Mouse (Mus musculus): ENCODE data around the gene Smim9.
A peak's percentile ranks its signal among the peaks of the same experiment; 100 is the strongest.
"Not testable (repeated sequence)": the region's sequence is repeated elsewhere in the genome, so short reads cannot be mapped to it uniquely, and the experiment has no call there.

Gene Smim9

GRCm38 (mm10) chrX:75163670-75164069 lies at the start of gene Smim9:
Gene Smim9, minus strand, starts transcription at chrX:75163770.
- DNase-seq (ENCODE audit: low read depth, low spot score), result no peak

- DNase-seq (ENCODE audit: low read depth, low spot score), result peak; percentile 22
These were observed 7.9 kb downstream of the Smim9 start for GRCm38 (mm10) chrX:75155576-75156243.

DNA sequence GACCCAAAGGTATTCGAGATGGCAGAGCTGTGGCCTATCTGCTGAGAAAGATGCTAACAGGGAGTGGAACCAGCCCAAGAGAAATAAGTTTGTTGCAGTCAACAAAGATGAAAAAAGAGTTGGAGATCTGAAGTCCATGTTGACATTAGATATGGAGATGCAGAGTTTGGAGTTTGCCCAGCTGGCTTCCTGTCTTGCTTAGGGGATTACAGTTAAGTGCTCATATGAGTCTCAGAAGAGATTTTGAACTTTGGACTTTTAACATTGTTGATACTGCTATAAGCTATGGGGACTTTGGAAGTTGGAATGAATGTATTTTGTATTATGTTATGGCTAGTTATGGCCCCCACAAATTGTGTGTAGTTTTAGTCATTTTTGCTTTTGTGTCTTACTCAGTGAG lies 11.3 kb downstream of the Smim9 start:
- DNase-seq (ENCODE audit: low read depth, low spot score), result no peak

DNA sequence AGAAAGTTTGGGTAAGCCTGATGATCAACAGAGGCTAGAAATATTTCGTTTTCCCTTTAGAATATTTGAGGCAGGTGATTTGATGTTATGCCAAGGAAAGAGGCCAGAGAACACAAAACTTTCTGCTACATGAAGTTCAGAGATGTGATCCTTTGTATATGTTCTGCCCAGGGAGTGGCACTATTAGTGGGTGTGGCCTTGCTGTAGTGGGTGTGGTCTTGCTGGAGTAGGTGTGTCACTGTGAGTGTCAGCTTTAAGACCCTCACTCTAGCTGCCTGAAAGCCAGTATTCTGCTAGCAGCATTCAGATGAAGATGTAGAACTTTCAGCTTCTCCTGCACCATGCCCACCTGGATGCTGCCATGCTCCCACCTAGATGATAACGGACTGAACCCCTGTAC lies 13.3 kb downstream of the Smim9 start:
- DNase-seq (ENCODE audit: low read depth, low spot score), result no peak

GRCm38 (mm10) chrX:75148414-75148813 lies 15.2 kb downstream of the Smim9 start:
- DNase-seq (ENCODE audit: low read depth, low spot score), result no peak

- not testable (repeated sequence) for DNase-seq (ENCODE audit: low read depth, low spot score)
These were observed 20.4 kb downstream of the Smim9 start for GRCm38 (mm10) chrX:75143124-75143555.

DNA sequence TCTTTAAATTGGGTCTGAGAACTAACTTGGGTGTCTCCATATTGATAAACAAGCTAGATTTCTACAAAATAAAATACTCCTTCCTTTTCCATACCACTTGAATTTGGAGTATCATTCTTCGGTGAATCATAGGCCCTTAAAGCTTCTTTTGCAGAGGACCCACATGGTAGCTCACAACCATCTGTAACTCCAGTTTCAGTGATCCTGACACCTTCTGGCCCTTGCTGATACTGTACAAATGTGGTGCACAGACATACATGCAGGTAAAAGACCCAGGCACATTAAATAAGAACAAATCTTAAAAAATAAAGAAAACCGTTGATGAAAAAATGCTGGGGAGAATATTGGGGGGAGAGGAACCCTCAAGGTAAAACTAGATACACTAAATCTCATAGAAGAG lies 25.4 kb downstream of the Smim9 start:
- no peak for DNase-seq (ENCODE audit: low read depth, low spot score)

DNA sequence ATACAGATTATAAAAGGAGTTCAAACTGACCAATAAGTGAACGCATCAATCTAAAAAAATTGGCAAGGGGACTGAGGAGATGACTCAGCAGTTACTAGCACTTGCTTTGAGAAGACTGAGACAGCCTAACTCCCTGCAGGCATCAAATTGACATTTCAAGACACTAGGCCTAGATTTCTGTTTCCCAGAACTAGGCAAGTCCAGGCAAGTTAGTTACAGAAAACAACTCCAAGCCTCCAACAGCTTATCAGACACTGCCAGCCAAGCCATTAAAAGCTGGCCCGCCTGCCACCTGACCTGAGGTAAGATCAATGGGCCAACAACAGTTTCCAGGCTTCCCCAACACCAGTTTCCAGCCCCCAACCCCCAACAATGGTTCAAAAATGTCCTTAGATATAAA lies 25.8 kb downstream of the Smim9 start:
- DNase-seq (ENCODE audit: low read depth, low spot score), result no peak

DNA sequence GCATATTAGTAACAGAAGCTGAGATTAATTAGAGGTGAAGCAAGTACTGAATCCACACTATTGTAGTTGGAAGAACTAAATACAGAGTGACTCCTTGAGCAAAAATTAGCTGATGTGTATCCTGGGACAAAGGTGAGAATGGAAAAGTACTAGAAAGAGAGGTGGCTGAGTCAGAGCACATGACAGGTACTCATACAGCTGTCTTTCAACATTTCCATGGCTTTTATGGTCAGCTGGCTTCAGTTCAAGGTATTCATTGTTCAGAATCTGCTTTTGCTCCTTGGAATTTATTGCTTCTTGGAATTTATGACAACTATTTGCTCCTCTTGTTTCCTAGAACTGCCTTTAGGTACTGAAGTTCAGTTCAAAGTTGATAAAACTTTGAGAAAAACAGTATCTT lies 26.6 kb downstream of the Smim9 start:
- DNase-seq (ENCODE audit: low read depth, low spot score), result no peak

DNA sequence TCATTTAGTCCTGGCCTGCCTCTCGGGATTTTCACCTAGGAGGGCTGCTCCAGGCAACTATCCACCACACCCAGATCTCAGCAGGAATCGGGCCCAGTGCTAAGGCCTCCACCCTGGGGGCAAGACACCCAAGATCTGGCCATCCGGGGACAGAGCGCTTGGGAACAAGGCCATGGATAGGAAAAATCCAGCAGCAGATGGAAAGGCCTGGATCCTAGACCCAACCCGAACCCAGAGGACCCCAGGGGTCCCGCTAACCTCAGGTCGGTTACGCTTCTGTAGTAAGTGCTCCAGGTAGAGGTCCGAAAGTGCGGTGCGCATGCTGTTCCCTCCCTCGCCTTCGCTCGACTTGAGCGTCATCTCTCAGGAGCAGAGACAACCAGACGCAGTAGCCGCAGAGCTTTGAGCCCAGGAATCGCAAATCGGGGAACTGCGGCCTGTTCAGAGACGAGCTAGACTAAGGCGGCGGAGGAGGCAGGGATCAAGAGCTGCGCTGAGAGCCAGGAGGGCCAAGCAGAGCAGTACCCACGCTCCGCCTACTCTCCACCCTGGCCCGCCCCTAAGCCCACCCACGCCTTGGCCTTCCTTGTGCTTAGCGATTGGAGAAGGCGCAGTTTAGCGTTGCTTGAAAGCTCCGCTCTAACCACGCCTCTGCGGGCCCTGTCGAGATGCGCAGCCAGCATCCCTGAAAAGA lies 33.0 kb downstream of the Smim9 start, which contains the start of gene Mpp1:
Mpp1 (minus strand) TSS at position 550 of the 694 bp plus-strand sequence.
- DNase-seq (ENCODE audit: low read depth, low spot score), result peak; percentile 78

DNA sequence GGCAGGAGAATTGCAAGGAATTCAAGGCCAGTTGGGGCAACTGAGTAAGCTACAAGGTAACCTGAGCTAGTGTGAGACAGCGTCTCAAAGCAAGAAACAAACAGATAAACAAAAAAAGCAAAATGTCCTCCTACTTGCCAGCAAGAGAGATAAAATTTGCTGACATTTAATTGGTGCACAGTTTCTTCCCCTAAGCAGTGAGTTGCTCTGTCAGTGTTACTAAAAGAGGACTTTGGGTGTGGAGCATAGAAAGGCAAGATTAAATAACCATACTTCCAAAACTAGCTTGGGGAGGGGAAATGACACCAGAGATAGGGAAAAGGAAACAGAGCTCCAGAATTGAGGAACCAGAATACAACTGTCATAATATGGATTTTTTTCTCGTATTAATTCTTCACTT lies 34.1 kb downstream of the Smim9 start:
- no peak for DNase-seq (ENCODE audit: low read depth, low spot score)

DNA sequence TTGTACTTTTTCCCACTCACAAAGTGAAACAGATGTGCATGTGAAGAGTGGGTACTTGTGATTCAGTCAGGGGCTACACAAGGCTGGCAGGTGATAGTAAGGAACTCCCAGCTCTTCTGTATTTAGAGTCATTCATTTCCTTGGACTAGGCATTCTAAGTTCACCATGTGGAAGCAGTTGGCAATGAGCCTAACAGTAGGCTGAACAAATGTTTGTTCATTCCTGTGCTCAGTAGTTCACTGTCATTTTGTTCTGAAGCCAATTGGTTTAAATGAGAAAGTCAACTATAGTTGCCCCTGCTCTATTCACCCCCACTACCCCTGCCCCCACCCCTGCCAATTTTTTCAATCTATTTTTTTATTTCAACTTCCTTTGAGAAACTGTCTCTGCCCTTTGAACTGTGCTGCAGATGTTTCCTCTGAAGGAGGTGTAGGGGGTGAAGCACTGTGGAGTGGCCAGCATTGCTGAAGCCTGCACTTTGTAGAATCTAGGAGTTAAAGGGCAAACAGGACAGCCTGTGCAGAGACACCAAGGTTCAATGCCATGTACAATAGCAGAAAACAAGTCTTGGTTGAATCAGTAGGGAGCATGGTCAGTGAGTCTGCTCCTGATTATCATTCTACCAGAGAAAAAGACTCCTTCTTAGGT lies 35.1 kb downstream of the Smim9 start:
- no peak for DNase-seq (ENCODE audit: low read depth, low spot score)

DNA sequence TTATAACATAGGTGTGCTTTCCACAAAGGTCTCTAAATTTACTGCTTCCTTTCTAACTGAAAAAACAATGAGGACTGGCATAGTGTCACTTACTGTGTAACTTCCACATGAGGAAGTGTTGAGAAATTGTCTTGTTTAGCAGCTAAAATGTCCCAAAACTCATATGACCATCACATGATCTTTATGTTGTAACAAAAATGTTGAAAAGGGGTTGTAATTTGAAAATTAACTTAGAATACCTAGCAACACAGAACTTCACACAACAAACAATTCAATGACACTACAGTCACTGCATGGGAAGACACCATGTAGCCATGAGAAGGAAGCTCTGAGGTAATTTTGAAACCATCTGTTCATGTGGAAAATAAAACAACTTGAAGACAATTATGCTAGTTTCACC lies 36.7 kb downstream of the Smim9 start:
- DNase-seq (ENCODE audit: low read depth, low spot score), result no peak

DNA sequence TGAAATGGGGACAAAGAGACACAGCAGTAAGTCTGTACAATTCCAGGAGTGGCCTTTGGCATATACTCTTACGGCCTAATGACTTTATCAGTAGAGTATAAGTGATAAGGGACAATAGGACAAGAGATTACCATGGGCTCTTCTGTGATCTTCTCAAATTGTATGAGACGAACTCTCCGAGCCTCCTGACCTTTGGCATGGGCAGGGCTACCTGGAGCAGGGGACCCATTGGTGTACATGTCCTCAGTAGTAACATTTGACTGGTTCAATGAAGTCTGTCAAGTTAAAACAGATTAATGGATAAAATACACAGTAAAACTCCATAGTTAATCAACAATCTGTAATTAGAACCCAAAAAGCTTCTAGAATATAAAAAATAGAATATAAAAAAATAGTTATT lies 38.0 kb downstream of the Smim9 start:
- DNase-seq (ENCODE audit: low read depth, low spot score), result no peak

DNA sequence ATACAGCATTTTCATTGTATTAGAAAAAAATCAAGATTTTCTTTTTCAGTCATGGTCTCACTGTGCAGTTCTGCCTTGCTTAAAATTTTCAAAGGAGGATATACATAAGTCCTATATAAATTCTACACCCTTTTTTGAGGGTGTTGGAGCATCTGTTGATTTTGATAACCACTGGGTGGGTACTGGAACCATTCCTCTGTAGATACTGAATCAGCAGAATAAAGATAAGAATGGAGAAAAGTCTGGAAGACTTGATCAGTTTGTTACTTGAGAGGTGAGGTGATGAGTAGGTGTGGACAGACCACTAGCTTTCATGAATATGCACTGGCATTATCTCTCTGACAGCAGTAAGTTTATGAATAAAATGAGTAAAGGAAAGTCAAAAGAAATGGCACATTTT lies 48.0 kb downstream of the Smim9 start:
- no peak for DNase-seq (ENCODE audit: low read depth, low spot score)

- no peak for DNase-seq (ENCODE audit: low read depth, low spot score)
These were observed 61.3 kb downstream of the Smim9 start for GRCm38 (mm10) chrX:75102293-75102692.

GRCm38 (mm10) chrX:75098799-75099198 lies 64.8 kb downstream of the Smim9 start:
- DNase-seq (ENCODE audit: low read depth, low spot score), result no peak

GRCm38 (mm10) chrX:75096163-75096770 lies 67.3 kb downstream of the Smim9 start:
- DNase-seq (ENCODE audit: low read depth, low spot score), result no peak
